Mouse (Mus musculus): Measurements from ENCODE around the gene Mab21l2.

The Mab21l2 gene

DNA sequence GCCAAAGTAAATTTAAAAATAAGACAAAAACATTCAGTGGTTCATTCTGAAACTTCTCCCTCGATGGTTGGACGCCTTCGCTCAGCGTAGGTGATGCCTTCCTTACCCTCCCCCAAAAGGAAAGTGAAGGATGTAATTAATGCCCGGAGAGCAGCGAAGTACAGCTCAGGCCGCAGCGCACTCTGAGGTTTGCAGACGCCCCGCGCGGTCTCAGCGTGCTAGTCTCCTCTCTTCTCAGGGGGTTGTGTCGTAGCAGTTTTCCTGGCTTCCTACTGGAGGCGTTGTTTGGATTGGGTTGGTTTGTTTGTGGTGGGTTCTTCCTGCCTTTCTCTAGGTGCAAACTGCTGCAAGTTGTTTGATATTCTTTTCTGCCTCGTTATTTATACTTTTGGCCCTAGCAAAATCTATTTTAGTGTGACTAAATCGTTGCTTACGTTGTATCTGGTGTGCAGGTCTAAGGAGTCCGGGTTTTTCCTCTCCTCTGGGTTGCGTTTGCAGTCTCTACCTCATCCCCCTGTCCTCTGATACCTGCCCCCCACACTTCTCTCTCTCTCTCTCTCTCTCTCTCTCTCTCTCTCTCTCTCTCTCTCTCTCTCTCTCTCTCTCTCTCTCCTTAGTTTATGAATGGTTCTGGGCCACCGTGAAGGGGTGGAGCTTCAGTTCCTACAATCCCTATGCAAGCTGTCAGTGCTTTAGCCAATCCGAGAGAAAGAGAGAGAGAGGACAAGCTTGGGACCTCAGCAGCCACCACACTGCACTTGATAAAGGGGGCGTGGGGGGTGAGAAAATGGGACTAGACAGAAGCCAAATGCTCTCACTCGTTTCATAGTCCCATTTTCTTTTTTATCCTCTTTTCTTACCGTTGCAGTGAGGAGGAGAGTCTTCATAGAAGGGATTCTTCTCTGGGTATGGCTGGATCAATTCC lies at the start of gene Mab21l2:
TSS of gene Mab21l2 (minus strand) at position 539 of the 925 bp plus-strand sequence.
- no peak for DNase-seq (ENCODE audit: low spot score)

DNA sequence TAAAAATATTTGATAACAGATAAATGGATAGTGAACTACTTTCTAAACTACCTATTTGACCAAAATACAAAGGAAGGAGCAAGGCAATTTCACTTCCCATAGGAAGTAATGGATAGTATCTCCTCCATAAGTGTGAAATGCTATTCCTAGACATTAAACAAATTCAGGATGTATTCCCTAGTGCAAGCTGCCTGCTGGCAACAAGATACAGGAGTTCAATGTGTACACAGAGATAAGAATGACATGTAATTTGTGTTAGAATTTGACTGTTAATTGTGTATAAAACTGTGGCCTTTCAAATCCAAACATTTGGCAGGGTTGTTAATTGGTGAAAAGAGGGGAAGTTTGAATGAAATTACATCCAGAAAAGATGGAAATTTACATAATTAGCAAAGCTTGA lies 26.9 kb upstream of the Mab21l2 start:
- no peak for DNase-seq (ENCODE audit: low spot score)

DNA sequence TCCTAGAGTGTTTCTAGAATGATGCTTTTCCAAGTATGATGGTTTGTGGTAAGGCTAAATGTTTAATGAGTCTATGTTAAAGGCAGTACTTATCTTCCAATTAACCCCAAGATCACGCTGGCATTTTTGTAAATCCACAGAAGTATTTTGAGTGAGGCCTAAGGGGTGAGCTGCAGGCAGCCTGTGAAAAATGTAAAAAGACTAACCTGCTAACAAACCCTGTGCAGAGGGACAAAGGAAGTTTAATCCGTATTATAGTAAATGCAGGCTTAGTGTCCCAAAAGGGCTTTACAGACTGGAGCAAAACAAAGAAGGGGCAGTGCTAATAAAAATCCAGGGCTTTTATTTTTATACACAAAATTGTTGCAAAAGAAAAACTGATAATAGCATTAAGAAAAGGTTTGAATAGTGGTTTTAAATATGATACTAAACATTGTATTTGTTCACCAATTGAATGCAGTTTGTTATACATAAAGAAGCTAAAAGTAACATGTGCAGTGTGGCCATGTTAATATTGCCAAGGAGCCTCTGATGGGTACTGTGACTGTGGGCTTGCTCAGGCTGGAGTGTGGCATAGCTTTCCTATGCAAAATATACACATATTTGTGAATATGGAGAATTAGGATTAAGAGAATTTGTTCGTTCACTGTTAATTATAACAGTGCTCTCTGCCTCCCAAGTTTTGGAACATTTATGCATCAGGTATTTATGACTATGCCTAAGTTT lies 24.3 kb upstream of the Mab21l2 start:
- no peak for DNase-seq (ENCODE audit: low spot score)

DNA sequence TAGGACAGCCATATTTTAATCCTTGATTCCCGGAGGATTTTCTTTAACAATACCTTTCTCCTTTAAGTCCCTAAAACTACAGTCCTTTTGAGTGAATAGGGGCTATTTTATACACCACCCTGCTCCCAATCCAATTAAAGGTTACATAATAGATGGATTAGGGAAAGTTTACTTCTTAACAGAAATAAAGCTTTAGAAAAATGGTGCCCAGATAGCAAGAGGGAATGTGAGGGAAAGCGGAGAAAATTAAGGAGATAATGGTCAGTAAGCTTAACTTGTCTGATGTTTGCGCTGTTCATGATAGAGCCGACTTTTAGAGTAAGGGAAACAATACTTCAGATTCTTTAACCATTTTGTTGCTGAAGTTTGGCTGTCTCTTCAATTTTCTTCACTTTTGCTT lies 23.1 kb upstream of the Mab21l2 start:
- DNase-seq (ENCODE audit: low spot score), result no peak

DNA sequence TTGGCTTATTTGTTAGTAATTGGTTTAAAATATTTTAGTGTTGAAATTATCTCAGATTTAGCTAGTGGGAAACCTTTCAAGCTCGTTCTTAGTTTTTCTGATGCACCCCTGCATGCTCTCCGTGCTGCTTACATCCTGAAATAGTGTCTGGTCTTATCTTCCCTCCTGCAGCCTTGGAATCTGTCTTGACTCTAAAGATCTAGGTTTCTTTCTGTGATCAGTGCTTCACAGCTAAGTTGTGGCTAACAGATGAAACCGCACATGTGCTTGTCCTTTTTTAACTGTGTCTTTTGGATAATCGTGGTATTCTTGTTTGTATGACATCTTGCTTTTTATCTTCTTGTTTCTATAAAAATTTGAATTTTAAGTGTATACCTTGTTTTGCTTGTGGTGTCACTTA lies 18.9 kb upstream of the Mab21l2 start:
- no peak for DNase-seq (ENCODE audit: low spot score)

DNA sequence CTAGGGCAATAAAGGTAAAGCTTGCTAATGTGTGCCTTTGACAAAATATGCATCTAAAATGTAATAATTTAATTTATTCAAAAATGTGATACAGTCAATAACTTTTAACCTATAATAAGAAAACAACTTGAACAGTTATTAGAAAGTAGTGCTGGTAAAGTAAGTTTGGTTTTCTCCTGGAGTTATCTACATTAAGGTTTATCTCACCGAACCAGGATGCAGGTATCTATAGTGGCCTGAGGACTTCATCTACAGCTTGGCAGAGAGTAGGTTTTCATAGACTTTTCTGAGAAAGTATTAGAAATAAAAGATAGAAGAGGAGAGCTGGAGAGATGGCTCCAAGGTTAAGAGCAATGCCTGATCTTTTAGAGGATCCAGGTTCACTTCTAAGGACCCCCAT lies 13.0 kb upstream of the Mab21l2 start:
- DNase-seq (ENCODE audit: low spot score), result no peak

DNA sequence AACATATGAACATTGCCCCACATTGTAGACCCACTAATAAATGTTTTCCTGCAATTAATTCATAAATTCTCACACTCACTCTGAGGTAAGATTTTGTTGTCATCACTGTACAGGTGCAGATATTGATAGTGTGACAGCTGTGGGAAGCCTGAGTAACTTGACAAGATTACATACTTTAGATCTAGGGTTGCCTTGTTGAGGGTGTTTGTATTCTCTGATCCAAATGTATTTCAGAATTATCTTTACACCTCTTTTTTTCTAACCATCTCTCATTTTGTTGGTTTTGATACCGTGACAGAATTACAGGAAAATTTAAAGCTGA lies 12.6 kb upstream of the Mab21l2 start:
- no peak for DNase-seq (ENCODE audit: low spot score)

DNA sequence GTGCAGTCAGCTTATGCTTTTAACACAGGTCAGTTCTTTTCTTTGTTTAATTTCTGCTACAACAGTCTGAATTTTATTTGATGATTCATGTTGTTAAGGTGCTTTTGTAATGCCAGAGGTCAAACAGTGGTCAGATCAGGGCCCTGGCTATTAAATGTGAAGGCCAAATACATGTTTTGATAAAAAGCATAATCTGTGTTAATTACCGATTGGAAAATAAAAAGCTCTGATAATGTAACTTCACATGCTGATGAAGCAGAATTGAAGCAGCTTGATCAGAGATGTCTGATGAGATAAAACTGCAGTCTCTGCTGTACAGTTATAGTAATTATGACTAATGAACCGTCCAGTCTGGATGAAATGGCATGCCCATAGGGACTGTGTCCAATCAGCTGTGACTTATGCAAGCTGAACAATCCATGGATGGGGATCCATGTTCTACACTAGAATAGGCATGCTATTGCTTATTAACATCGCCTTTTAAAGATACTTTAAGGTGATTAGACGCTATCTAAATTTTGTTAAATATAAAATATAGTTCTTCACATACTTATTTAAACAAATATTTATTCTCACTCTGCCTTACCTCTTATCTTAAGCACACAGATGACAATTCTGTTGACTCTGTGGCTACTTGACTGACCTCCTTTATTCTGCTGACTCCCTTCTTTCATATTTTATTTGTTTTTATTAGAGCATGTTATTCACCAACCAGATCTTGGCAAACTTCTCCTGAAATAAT lies 12.0 kb upstream of the Mab21l2 start:
- no peak for DNase-seq (ENCODE audit: low spot score)

DNA sequence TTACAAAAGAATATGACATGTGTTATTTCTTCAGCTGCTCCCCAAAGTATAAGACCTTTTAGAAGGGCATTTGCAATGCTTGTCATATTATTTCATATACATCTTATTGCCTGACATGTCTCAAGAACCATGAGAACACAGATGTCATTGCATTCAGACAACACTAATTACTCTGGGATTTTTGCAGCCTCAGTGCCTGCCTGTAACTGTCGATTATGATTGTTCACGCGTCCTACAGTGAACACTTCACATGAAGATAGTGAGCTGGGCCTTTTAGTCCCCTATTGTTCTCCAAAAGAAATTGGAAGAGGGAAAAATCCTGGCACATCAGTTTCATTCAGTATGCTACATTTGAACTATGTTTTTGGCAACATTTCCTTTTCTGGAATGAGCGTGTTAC lies 11.2 kb upstream of the Mab21l2 start:
- DNase-seq (ENCODE audit: low spot score), result no peak

DNA sequence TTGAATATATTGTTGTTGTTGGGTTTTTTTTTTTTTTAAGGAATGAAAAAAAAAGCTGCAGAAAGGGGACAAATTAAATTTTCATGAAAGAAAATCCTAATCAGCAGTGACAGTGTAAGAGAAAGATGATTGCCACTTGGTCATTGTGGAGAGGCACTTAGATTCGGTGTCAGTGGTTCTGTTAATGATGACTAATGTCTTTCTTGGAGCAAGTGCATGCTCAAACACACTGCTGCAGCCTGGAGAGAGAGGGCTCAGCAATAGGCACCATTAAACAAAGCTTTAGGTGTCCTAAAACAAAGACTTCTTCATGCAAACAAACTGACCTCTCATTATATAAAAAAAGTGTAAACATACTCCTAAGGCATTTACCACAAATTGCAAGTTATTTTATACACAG lies 10.5 kb upstream of the Mab21l2 start:
- no peak for DNase-seq (ENCODE audit: low spot score)

DNA sequence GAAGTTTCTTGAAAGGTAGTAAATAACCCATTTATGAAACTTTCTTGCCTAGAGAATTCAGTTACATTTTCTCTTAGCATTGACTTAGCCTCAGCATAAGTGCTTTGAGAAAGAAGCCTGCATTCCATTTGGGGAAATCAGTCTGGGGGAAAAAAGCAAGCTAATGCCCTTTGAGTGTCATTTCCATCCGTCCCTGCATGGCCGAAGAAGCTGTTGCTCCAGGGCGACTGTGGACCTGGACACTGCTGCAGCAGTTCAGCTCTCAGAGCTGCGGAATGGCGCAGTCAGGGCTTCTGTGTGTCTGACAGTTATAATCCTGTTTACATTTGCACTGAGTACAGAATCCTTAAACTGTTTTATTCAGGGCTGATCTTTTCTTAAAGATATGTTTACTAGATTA lies 3.7 kb upstream of the Mab21l2 start:
- no peak for DNase-seq (ENCODE audit: low spot score)

DNA sequence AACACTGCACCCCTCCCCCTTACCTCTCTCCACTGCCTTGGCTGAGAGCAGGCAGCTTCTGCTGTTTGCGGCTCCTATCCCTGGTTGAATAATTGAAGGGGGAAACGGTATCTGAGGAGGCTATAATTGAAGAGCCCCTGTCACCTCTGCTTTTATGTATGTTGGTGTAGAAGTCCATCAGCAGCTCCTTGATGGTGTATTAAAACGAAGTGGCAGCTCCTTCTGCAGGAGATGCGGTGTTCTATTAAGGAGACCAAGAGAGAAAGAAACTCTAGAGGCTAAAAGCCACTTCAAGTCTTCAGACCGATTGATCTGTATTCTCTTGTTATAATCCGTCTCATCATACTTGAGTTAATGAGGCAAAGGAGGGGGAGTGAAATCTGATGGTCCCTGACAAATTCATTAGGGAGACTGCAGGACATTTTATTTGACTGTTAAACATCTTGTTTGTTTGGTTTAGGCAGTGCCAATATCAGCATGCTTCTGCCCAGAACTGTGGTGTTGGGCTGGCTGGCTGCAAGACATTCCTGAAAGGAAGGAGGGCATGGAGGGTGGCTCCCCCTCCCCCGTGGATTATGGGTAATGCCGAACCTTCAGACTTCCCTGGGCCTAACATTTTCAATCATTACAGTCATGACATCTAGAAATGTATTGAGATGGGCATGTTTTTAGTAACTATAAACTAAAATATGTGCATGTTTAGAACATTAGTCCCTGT lies 2.7 kb upstream of the Mab21l2 start:
- DNase-seq (ENCODE audit: low spot score), result no peak

DNA sequence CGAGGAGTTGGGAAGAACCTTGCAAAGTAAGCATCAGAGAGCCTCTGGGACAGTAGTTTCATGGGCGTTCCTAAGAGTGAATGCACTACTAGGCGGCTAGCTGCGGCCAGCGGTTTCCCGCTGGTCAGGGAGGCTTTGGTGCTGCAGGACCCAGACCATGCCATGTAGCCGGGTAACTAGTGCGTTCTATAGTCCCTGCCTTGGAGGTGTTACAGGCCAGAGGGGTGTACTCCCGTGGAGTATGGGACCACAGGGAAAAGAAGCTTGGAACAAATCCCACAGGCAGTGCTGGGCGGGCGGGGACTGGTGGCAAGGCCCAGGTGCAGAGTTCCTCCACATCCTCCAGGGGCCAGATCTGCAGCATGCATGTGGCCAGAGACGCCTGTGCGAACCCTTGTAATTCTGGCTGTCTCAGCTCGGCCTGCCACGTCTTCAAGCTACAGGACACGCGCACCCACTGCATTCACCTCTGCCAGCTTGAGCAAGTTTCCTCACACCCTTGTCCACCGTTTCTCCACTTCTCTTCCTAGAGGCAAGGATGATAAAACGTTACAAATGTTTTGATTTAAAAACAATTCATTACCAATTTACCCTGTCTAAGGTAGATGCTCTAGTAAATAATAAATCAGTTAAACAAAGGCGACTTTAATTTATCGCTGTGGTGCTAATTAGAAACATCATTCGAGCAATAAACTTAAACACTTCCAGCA lies 2.0 kb upstream of the Mab21l2 start:
- no peak for DNase-seq (ENCODE audit: low spot score)

DNA sequence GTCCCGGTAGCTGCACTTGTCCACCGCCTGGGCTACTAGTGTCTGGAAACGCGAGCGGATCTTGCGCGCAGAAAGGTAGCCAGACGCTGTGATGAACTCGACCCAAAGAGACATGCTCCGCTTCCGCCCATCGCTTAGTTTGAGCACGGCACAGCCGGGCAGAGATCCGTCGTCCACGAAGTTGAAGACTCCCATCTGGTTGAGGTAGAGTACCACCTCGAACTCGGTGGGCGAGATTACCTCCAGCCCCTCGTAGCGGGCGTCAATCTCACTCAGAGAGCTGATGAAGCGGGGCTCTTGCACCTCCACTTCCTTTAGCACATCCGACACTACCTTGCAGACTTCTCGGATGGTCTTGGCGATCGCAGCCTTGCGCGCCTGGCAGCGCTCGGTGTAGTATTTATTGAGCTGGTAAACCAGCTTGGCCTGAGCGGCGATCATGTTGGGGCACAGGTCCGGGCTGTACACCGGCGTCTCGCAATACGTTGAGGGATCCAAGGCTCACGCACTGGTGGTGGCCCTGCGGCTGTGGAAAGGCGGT lies 1.1 kb downstream of the Mab21l2 start:
- no peak for DNase-seq (ENCODE audit: low spot score)

DNA sequence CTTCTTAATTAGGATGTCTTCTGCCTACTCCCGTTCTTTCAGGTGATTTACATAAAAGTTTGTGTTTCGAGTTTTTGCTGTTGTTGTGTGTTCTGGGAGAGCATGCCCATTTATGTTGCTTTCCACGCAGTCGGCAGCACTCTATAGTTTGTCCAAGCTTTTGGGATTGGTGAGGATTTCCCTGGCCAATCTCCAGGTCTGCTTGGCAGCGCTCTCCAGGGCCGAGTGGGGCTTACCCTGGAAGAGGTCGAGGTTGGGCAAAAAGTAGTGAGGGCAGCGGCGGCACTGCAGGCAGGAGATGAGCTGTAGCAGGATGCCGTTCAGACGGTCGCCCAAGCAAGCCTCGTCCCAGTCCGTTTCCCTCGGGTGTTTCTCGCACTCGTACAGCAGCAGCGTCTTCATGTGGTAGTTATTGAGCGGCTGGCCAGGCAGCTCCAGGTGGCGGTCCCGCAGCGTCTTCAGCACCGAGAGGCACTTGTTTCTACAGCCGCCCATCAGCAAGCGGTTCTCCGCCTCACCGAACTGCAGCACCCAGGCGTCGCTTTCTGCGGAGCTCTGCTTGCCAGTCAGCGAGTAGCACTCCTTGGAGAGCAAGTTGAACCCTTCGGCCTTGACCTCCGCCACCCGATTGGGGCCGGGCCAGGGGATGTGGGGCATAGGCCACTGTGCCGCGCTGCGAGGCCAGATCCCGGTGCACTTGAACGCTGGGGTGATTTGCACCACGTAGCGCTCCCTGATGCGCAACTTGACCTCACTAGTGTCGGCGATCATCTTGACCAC lies 1.8 kb downstream of the Mab21l2 start:
- DNase-seq (ENCODE audit: low spot score), result no peak

DNA sequence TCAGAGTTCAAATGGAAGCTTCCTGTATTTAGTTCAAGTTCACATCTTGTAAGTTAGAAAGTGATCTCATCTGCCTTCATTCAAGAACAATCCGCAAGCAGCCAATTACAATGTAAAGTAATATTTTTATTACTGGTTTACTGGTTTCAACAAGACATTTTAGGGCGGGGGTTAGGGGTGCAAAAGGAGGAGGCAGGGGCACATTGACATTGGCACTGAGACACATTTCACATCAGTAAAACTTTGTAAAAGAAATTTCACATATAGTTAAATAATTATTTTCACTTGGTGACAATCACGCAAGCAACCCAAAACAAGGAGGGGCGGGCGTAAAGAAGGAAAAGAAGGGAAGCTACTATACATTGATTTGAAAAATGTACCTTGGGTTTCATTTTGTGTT lies 2.5 kb downstream of the Mab21l2 start:
- DNase-seq (ENCODE audit: low spot score), result no peak

DNA sequence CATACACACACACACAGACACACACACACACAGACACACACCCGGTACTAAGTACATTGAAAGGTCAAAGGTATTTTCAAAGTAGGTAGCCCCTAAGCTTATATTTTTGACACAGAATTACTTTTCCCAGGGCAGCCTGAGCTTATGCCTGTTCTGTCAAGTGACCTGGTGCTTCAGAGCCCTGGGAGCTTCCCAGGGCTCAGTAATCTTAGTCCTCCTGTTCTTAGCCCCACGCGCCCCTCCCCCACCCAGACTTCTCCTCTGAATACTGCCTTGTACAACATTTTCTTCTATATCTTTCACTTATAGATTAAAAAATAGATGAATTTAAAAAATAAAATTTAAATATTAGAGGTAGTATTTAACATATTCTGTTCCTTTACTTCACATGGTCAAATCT lies 3.6 kb downstream of the Mab21l2 start:
- no peak for DNase-seq (ENCODE audit: low spot score)

DNA sequence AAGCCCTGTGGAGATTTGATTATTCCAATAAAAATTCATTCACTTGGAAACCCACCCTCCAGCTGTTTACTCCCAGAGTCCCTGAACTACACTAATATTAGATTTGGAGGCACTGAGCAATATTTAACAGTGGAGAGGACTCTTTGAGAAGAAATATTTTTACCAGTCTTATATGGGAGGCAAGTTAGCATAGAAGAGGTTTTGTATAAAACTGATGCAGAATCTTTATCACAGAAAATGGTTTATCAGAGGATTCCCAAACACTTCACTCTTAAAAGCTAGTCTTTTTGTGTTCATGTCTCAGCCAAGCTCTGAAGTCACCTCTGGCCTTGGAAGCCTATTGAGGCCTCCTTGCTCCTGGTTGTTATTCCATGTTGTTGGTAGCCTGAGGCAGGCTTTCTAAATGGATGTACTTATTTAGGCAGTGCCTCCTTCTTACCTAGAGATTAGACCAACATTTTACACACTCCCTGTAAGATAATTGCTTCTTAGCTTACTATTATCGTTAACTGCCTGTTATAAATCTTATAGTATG lies 6.5 kb downstream of the Mab21l2 start:
- no peak for DNase-seq (ENCODE audit: low spot score)

DNA sequence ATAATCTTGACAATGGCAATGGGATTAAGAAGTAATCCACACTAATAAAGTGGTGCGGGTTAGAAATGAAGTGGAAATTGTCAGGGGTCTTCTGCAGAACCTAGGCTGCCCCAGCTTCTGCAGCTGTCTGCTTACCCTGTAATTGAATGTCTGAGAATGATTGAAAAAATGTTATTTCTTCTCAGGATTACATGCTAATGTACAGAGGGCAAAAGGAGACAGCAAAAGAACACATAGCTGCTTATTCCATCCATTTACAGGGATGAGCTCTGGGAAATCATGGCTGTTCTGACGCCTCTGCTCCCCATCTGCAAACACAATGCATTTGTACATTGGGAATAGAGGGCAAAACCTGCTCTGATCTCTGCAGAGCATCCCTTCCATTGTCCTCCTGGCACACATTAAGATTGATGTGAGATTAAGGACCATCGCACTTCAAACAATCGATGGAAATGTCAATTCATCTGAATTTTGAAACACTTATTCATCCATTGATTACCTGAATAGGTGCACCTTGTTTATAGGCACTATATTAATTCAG lies 7.3 kb downstream of the Mab21l2 start:
- no peak for DNase-seq (ENCODE audit: low spot score)

Measured in ovary, postnatal 14 days (tissue).